Mouse (Mus musculus): Measurements from ENCODE around the gene Trip4.

Trip4 gene

GRCm38 (mm10) chr9:65908394-65909300 is at the start of gene Trip4, which contains the start of gene Csnk1g1:
TSS of gene Trip4 (minus strand) at chr9:65908794.
TSS of gene Csnk1g1 (plus strand) at chr9:65908924.
- peak; percentile 85 to 89 for DNase-seq (ENCODE audit: low spot score in 2 of 2)

DNA sequence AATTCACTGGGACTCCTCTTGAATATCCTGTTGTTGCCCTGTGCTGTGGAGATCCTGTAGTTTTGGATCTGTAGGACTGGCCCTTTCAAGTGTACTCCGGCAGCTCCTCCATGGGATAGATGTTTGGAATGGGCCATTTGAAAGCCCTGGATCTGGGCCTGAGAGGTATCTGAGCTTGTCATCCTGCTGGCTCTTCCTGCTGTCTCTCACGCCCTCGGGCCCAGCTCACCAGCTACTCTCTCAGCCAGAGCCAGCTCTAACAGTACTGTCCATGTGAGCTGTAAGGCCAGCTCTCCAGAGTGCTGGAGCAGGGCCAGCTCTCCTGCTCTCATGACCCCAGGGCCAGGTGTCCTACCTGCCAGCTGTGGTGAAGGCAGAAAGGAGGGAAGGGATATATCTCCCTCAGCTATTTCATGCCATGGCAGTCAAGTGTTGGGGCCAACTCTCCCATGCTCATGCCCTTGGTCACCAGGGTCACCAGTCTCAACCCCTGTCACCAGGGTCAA is 42.5 kb upstream of the Trip4 start:
- no peak for DNase-seq (ENCODE audit: low spot score in 2 of 2)

GRCm38 (mm10) chr9:65937566-65937965 is 29.0 kb upstream of the Trip4 start:
- no peak for DNase-seq (ENCODE audit: low spot score in 2 of 2)

DNA sequence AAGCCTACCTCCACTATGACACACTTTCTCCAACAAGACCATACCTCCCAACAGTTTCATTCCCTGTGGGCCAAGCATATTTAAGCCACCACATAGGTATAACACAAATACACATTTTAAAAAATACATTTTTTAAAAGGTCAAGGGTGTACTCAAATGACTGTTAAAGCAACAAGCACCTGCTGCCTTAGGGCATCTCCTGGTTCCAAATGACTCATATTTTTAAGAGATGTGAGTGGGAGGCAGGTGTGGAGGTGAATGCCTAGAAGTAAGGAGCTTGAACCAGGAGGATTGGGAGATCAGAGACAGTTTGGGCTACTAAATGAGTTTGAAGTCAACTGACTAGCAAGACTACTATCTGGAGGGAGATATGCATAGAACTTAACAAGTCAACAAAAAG is 21.2 kb upstream of the Trip4 start:
- no peak for DNase-seq (ENCODE audit: low spot score in 2 of 2)

DNA sequence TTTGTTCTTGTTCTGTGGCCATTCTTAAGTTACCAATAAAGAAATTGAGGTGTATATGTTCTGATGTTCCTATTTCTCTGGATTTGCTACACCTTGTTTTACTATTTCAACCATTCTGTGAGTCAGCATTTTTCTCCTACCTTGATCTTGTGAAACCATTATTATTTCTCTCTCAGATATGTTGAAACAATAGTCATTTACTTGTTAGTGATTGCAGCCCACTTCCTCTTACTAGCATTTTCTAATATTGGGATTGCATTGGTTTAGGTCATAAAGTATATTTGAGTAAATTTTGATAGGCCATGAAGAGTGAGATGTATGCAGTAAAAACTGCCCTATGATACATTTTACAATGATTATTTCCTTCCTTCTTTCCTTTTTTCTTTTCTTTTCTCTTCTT is 19.9 kb upstream of the Trip4 start:
- DNase-seq (ENCODE audit: low spot score in 2 of 2): no peak

- no peak for DNase-seq (ENCODE audit: low spot score in 2 of 2)
These were observed 8.4 kb upstream of the Trip4 start for GRCm38 (mm10) chr9:65917015-65917414.

- no peak for DNase-seq (ENCODE audit: low spot score in 2 of 2)
These were observed 5.4 kb upstream of the Trip4 start for GRCm38 (mm10) chr9:65913976-65914375.

- DNase-seq (ENCODE audit: low spot score in 2 of 2): no peak
These were observed 1.2 kb upstream of the Trip4 start for GRCm38 (mm10) chr9:65909837-65910236.

DNA sequence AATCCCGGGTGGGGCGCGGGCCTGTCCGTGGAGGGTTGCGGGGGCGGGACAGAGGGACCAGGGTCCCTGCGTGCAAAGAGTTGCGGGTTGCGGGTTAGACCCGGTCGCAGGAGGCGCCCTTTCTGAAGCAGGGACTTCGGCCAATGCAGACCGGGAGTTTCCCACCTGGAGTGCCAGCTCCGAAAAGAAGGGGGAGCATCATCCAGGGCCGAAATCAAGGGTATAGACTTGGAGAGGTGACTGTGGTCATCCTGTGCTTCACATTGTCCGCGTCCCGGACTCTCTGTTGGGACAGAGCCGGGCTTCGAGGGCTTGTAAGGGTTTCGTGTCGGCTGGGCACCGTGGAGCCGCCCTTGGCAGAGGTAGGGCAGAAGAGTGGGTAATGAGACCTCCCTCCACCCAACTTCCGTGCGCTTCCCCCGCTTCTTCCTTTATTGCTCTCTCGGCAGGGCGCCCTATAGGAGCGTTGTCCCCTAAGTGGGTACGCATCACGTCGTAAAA is 757 bp upstream of the Trip4 start:
- DNase-seq (ENCODE audit: low spot score in 2 of 2): peak; percentile 59 to 68

GRCm38 (mm10) chr9:65903419-65903818 is 5.2 kb downstream of the Trip4 start:
- no peak for DNase-seq (ENCODE audit: low spot score in 2 of 2)

GRCm38 (mm10) chr9:65902879-65903278 is 5.7 kb downstream of the Trip4 start:
- DNase-seq (ENCODE audit: low spot score in 2 of 2): no peak

GRCm38 (mm10) chr9:65896977-65897376 is 11.6 kb downstream of the Trip4 start:
- DNase-seq (ENCODE audit: low spot score in 2 of 2): no peak

- no peak for DNase-seq (ENCODE audit: low spot score in 2 of 2)
These were observed 17.5 kb downstream of the Trip4 start for GRCm38 (mm10) chr9:65891126-65891525.

DNA sequence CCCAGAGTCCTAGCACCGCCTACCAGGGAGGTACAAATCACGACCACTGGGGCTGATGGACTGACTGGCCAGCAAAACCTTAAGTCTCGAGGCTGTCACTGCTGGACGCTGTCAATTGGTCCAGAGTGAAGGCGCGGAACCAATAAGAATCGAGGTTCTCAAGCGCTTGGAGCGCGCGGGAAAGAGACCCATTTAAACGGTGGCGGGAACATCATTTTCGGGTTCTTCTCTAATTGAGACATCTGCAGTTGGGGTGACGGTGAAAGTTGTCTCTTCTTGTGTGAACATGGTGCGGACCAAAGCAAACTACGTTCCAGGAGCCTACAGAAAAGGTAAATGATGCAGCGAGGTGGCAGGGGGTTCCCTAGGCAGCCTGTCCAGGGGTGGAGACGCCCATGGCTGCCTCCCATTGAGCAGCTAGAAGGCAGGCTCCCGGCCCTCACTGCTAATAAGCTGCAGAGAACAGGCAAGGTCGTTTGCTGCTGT is 18.4 kb downstream of the Trip4 start, which contains the start of gene Pclaf:
Gene Pclaf (plus strand): TSS at position 95 of the 486 bp plus-strand sequence.
- DNase-seq (ENCODE audit: low spot score in 2 of 2): peak; percentile 63

GRCm38 (mm10) chr9:65884564-65885315 is 23.9 kb downstream of the Trip4 start:
- peak; percentile 81 to 85 for DNase-seq (ENCODE audit: low spot score in 2 of 2)

- DNase-seq (ENCODE audit: low spot score in 2 of 2): no peak
These were observed 48.9 kb downstream of the Trip4 start for GRCm38 (mm10) chr9:65859656-65860055.

- no peak for DNase-seq (ENCODE audit: low spot score in 2 of 2)
These were observed 58.4 kb downstream of the Trip4 start for GRCm38 (mm10) chr9:65850203-65850602.

GRCm38 (mm10) chr9:65848154-65848553 is 60.4 kb downstream of the Trip4 start:
- no peak for DNase-seq (ENCODE audit: low spot score in 2 of 2)

- DNase-seq (ENCODE audit: low spot score in 2 of 2): no peak
These were observed 64.0 kb downstream of the Trip4 start for GRCm38 (mm10) chr9:65844421-65845165.

DNA sequence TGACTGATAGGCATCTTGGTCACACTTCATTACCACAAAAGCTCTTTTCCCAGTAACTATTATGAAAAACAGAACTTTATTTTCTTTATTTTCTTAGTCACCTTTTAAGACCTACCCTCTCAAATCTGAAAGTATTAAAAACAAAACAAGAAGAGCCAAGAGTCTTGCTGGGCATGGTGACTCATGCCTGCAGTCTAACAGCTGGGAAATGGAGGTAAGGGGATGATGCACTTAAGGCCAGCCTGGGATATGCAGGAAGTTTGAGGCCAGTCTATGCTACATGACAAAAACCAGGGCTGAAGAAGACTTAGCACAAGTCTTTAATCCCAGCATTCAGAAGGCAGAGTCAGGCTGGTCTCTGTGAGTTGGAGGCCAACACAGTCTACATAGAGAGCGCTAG is 68.8 kb downstream of the Trip4 start:
- no peak for DNase-seq (ENCODE audit: low spot score in 2 of 2)

DNA sequence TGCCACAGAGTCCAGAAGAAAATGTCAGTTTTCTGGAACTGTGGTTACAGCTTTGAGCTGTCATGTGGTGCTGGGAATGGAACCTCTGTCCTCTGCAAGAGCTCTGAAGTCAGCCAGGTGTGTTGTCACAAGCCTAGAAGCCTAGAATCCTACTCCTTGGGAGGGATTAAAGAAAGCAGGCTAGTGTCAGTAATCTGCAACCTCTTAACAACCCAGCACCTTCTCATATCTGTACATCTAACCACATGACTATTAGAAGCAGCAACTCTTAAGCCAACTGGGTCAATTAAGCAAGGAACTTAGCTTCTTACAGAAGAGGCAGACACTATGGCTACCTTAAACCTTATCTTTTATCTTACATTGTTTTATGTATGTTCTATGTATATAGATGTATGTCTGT is 71.7 kb downstream of the Trip4 start:
- no peak for DNase-seq (ENCODE audit: low spot score in 2 of 2)
